14 mouse cellular contexts compared by ENCODE assay signal in the genomic region with DNA sequence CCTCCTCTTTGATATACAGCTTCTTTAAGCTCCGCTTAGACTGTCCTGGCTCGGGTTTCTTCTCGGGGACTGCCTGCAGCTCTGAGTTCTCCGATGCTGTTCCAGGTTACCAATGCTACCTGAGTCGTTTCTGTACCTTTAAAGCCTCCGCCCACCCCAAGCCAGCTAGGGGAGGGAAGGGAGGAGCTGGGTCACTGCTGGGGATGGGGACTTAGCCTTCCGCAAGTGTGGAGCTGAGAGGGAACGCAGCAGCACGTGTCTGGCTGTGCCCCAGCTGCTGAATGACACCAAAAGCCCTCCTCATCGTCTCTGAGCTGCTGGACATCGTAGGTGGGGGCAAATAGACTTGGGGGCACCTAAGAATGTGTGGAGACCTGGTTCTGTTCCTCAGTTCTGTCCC. TPM values are rescaled to one million over a fixed set of nuclear protein-coding genes. Genes with fewer than 3 reads are reported as not detected.
DNase-seq lines count a peak whose midpoint lies in the region; ATAC-seq and TF ChIP-seq lines count a peak whose summit lies in the region.
"Had no signal": no experiment of that assay in that cellular context is flagged by ENCODE, and none has a peak within 500 bp of the region (broad histone marks: within the 10 kb centered on the region; RNA-seq: fewer than 3 reads in every experiment).

No protein-coding gene starts in this region.

- 0 out of 2 replicates have a peak overlapping the region, but pooled peaks have one; percentile 17 for H3K27ac ChIP-seq in heart, embryonic 10.5 days
- no peak overlapping the region for H3K27ac ChIP-seq in limb, embryonic 13.5 days
- H3K27ac ChIP-seq: liver, embryonic 14.5 days; midbrain, embryonic 15.5 days had no signal

- no peak for ATAC-seq in limb, embryonic 13.5 days (ENCODE audit: low FRiP score, low read depth)
- no peak for ATAC-seq in granulocyte monocyte progenitor cell, adult 5-6 weeks (replicated peaks; ENCODE audit: poor library complexity, severe bottlenecking)
- ATAC-seq: midbrain, embryonic 15.5 days had no signal

- no peaks in the 10 kb centered on the region for H3K9me3 ChIP-seq in heart, embryonic 10.5 days
- H3K9me3 ChIP-seq in E14TG2a.4 (ENCODE audit: low read length), result no peaks in the 10 kb centered on the region
- H3K9me3 ChIP-seq in limb, embryonic 13.5 days, result no peaks in the 10 kb centered on the region
- H3K9me3 ChIP-seq: midbrain, embryonic 15.5 days had no signal

- DNase-seq in heart, embryonic 10.5 days (ENCODE audit: low spot score), result no peak
- DNase-seq in heart, postnatal 36 days, result no peak
- peak; percentile 70 for DNase-seq in kidney, adult 11 months
- DNase-seq in testis, postnatal 10 days (ENCODE audit: low spot score), result no peak
- no peak for DNase-seq in left cerebral cortex, postnatal 25 days (ENCODE audit: low spot score in 2 of 2)
- DNase-seq: adrenal gland, postnatal 25 days; cerebellum, adult 11 months; thymus, adult 18-20 months had no signal

- peak overlapping the region; percentile 23; the same call in 1 of the 2 replicates for H3K4me2 ChIP-seq in limb, embryonic 13.5 days (replicated peaks)
- H3K4me2 ChIP-seq: midbrain, embryonic 15.5 days had no signal

- H3K27me3 ChIP-seq in heart, embryonic 10.5 days (ENCODE audit: insufficient read depth, poor library complexity, severe bottlenecking), result peaks cover 46% of the 10 kb centered on the region
- H3K27me3 ChIP-seq in E14TG2a.4 (ENCODE audit: insufficient read depth, low read length), result peaks cover 29% of the 10 kb centered on the region
- peaks cover 4% of the 10 kb centered on the region; the same call in 1 of the 2 replicates for H3K27me3 ChIP-seq in limb, embryonic 13.5 days
- H3K27me3 ChIP-seq: midbrain, embryonic 15.5 days had no signal

- H3K4me3 ChIP-seq in heart, embryonic 10.5 days, result peak overlapping the region; percentile 36
- H3K4me3 ChIP-seq in E14TG2a.4 (replicated peaks; ENCODE audit: low read length), result peak overlapping the region; percentile 63
- no peak overlapping the region for H3K4me3 ChIP-seq in limb, embryonic 13.5 days
- H3K4me3 ChIP-seq: midbrain, embryonic 15.5 days had no signal

- H3K36me3 ChIP-seq in heart, embryonic 10.5 days, result no peaks in the 10 kb centered on the region
- H3K36me3 ChIP-seq in E14TG2a.4 (ENCODE audit: insufficient read depth, low read length), result no peaks in the 10 kb centered on the region
- H3K36me3 ChIP-seq in limb, embryonic 13.5 days, result no peaks in the 10 kb centered on the region
- H3K36me3 ChIP-seq: midbrain, embryonic 15.5 days had no signal

- H3K4me1 ChIP-seq in heart, embryonic 10.5 days, result peaks cover 23% of the 10 kb centered on the region
- H3K4me1 ChIP-seq in E14TG2a.4 (replicated peaks; ENCODE audit: low read depth, low read length), result peaks cover 80% of the 10 kb centered on the region
- H3K4me1 ChIP-seq in limb, embryonic 13.5 days, result 0 out of 2 replicates have a peak, but pooled peaks cover 6% of the 10 kb centered on the region
- H3K4me1 ChIP-seq: midbrain, embryonic 15.5 days had no signal

- intact Hi-C loops in heart, postnatal 36 days (cut with DNase I), result no loop called here
- intact Hi-C loops in left cerebral cortex, postnatal 25 days (cut with DNase I), result no loop called here

- WGBS in heart, embryonic 10.5 days, result 4% methylated on average over 11 of the region's 11 CpGs
- 8% methylated on average over 11 of the region's 11 CpGs for WGBS in limb, embryonic 13.5 days

- no peak overlapping the region for H3K9ac ChIP-seq in limb, embryonic 13.5 days
- H3K9ac ChIP-seq: liver, embryonic 14.5 days; midbrain, embryonic 15.5 days had no signal

- no peak for TF ChIP-seq CTCF in E14TG2a.4 (conservative IDR thresholded peaks at IDR 0.05; ENCODE audit: low read length)

RNA-seq across cellular contexts. Expression of a gene that starts 7.0 kb away (rescaled TPM):
- 0.27 and 1.9 TPM in 2 replicates for polyA plus RNA-seq in heart, embryonic 10.5 days (2016; fragmentation: Nextera tagmentation; extraction: Ambion mirVana)
- total RNA-seq in heart, postnatal 36 days (2021), result not detected
- 0.57 and 0.75 TPM in 2 replicates for polyA plus RNA-seq in limb, embryonic 13.5 days (2015; fragmentation: Nextera tagmentation; extraction: Ambion mirVana)
- 1 to 10 TPM; 2.2 to 4.2 TPM for total RNA-seq in left cerebral cortex, postnatal 25 days (2021)
- total RNA-seq in granulocyte monocyte progenitor cell, adult 5-6 weeks (2014; fragmentation: Nextera tagmentation), result 1.7 TPM in 1 of 2 replicates, not detected in the other
- total RNA-seq in granulocyte monocyte progenitor cell, adult 5-6 weeks (2017), result 1.7 TPM in 1 of 2 replicates, not detected in the other
- total RNA-seq: adrenal gland, postnatal 25 days; heart, postnatal 25 days had no signal

RNA-seq across cellular contexts. Expression of a gene that starts 8.3 kb away (rescaled TPM):
- polyA plus RNA-seq in heart, embryonic 10.5 days (2016; fragmentation: Nextera tagmentation; extraction: Ambion mirVana), result 0.78 and 1.1 TPM in 2 replicates
- total RNA-seq in heart, postnatal 36 days (2021), result 1 to 10 TPM; 1.1 to 1.5 TPM
- 1.5 and 1.7 TPM in 2 replicates for polyA plus RNA-seq in limb, embryonic 13.5 days (2015; fragmentation: Nextera tagmentation; extraction: Ambion mirVana)
- total RNA-seq in left cerebral cortex, postnatal 25 days (2021), result 1 to 10 TPM; 9.1 to 9.2 TPM
- not detected in 2 replicates for total RNA-seq in granulocyte monocyte progenitor cell, adult 5-6 weeks (2014; fragmentation: Nextera tagmentation)
- total RNA-seq in granulocyte monocyte progenitor cell, adult 5-6 weeks (2017), result not detected in 2 replicates

RNA-seq across cellular contexts. Expression of a gene that starts 20.7 kb away (rescaled TPM):
- 1.4 and 4.9 TPM in 2 replicates for polyA plus RNA-seq in heart, embryonic 10.5 days (2016; fragmentation: Nextera tagmentation; extraction: Ambion mirVana)
- total RNA-seq in heart, postnatal 36 days (2021), result 1 to 10 TPM; 5.4 to 9.0 TPM
- polyA plus RNA-seq in limb, embryonic 13.5 days (2015; fragmentation: Nextera tagmentation; extraction: Ambion mirVana), result 1.3 and 1.7 TPM in 2 replicates
- total RNA-seq in left cerebral cortex, postnatal 25 days (2021), result 1 to 10 TPM; 2.6 to 2.8 TPM
- 2.3 and 6.4 TPM in 2 replicates for total RNA-seq in granulocyte monocyte progenitor cell, adult 5-6 weeks (2014; fragmentation: Nextera tagmentation)
- 2.4 and 3.6 TPM in 2 replicates for total RNA-seq in granulocyte monocyte progenitor cell, adult 5-6 weeks (2017)

RNA-seq across cellular contexts. Expression of a gene that starts 50.7 kb away (rescaled TPM):
- 24.0 and 28.8 TPM in 2 replicates for polyA plus RNA-seq in heart, embryonic 10.5 days (2016; fragmentation: Nextera tagmentation; extraction: Ambion mirVana)
- 10 to 100 TPM; 41.8 to 44.2 TPM for total RNA-seq in heart, postnatal 36 days (2021)
- polyA plus RNA-seq in limb, embryonic 13.5 days (2015; fragmentation: Nextera tagmentation; extraction: Ambion mirVana), result 29.2 and 30.2 TPM in 2 replicates
- 10 to 100 TPM; 17.4 to 20.0 TPM for total RNA-seq in left cerebral cortex, postnatal 25 days (2021)
- total RNA-seq in granulocyte monocyte progenitor cell, adult 5-6 weeks (2014; fragmentation: Nextera tagmentation), result 11.8 and 20.1 TPM in 2 replicates
- total RNA-seq in granulocyte monocyte progenitor cell, adult 5-6 weeks (2017), result 11.8 and 15.4 TPM in 2 replicates

RNA-seq across cellular contexts. Expression of a gene that starts 51.1 kb away (rescaled TPM):
- 139 and 148 TPM in 2 replicates for polyA plus RNA-seq in heart, embryonic 10.5 days (2016; fragmentation: Nextera tagmentation; extraction: Ambion mirVana)
- 10 to 100 TPM; 65.7 to 69.5 TPM for total RNA-seq in heart, postnatal 36 days (2021)
- polyA plus RNA-seq in limb, embryonic 13.5 days (2015; fragmentation: Nextera tagmentation; extraction: Ambion mirVana), result 192 and 209 TPM in 2 replicates
- total RNA-seq in left cerebral cortex, postnatal 25 days (2021), result 10 to 100 TPM; 71.6 to 77.3 TPM
- total RNA-seq in granulocyte monocyte progenitor cell, adult 5-6 weeks (2014; fragmentation: Nextera tagmentation), result 97.0 and 127 TPM in 2 replicates
- total RNA-seq in granulocyte monocyte progenitor cell, adult 5-6 weeks (2017), result 74.4 and 109 TPM in 2 replicates

Comparison
In these comparisons a context has a peak if more than half of its experiments do, and no peak if none do; other contexts are left out.
1. RNA of a gene that starts 8.3 kb away (total RNA-seq): 9.1 to 9.2 TPM in left cerebral cortex, postnatal 25 days; 1.1 to 1.5 TPM in heart, postnatal 36 days and not detected in granulocyte monocyte progenitor cell, adult 5-6 weeks; every median in the first group is over 4 times any median in the second.